Mouse (Mus musculus) thymus, postnatal 0 days (tissue): ENCODE measurements at regions not wholly inside any gene's neighbourhood (a gene's known extent, or its start where the extent isn't known, plus 50 kb on each side); places are given as distances from the start of the nearest gene placed in this dataset.
A peak's percentile ranks its signal among the peaks of the same experiment; 100 is the strongest.

ENCODE experiments used
- DNase-seq: peaks from one replicate; pipeline ENCODE4 v3.0.0-alpha.2; 2015; ENCODE audit warnings: low spot score

- DNase-seq, result no peak
Observed at GRCm38 (mm10) chr13:85570886-85571527, 282.1 kb upstream of the Rasa1 start.

- DNase-seq, result no peak
Observed at GRCm38 (mm10) chr13:85557821-85558220, 268.9 kb upstream of the Rasa1 start.

GRCm38 (mm10) chr13:85556101-85556853, 267.3 kb upstream of the Rasa1 start:
- peak; percentile 75 for DNase-seq

- DNase-seq, result no peak
Observed at GRCm38 (mm10) chr13:85553072-85553471, 264.1 kb upstream of the Rasa1 start.

- DNase-seq, result peak; percentile 84
Observed at GRCm38 (mm10) chr13:85509671-85510070, 220.7 kb upstream of the Rasa1 start.

- DNase-seq, result no peak
Observed at GRCm38 (mm10) chr13:85508552-85508951, 219.6 kb upstream of the Rasa1 start.

GRCm38 (mm10) chr13:85507374-85508101, 218.6 kb upstream of the Rasa1 start:
- peak; percentile 94 for DNase-seq

- peak; percentile 84 for DNase-seq
Observed at GRCm38 (mm10) chr13:85506875-85507274, 217.9 kb upstream of the Rasa1 start.

- DNase-seq, result no peak
Observed at GRCm38 (mm10) chr13:85506030-85506429, 217.1 kb upstream of the Rasa1 start.

- peak; percentile 48 for DNase-seq
Observed at GRCm38 (mm10) chr13:85505046-85505445, 216.1 kb upstream of the Rasa1 start.

- no peak for DNase-seq
Observed at GRCm38 (mm10) chr13:85504001-85504400, 215.1 kb upstream of the Rasa1 start.

- DNase-seq, result peak; percentile 23
Observed at GRCm38 (mm10) chr13:85498696-85499095, 209.8 kb upstream of the Rasa1 start.

- no peak for DNase-seq
Observed at GRCm38 (mm10) chr13:85484790-85485189, 195.9 kb upstream of the Rasa1 start.

- no peak for DNase-seq
Observed at GRCm38 (mm10) chr13:85483348-85483747, 194.4 kb upstream of the Rasa1 start.

- DNase-seq, result no peak
Observed at GRCm38 (mm10) chr13:85479405-85479804, 190.5 kb upstream of the Rasa1 start.

- DNase-seq, result no peak
Observed at GRCm38 (mm10) chr13:85476274-85476846, 187.4 kb upstream of the Rasa1 start.

- no peak for DNase-seq
Observed at GRCm38 (mm10) chr13:85471340-85471739, 182.4 kb upstream of the Rasa1 start.

GRCm38 (mm10) chr13:85459387-85459786, 170.5 kb upstream of the Rasa1 start:
- DNase-seq, result no peak

GRCm38 (mm10) chr13:85458611-85459010, 169.7 kb upstream of the Rasa1 start:
- DNase-seq, result no peak

- DNase-seq, result no peak
Observed at GRCm38 (mm10) chr13:85439581-85439980, 150.7 kb upstream of the Rasa1 start.

- no peak for DNase-seq
Observed at GRCm38 (mm10) chr13:85437875-85438274, 148.9 kb upstream of the Rasa1 start.

- no peak for DNase-seq
Observed at GRCm38 (mm10) chr13:85437009-85437408, 148.1 kb upstream of the Rasa1 start.
